Mouse (Mus musculus) heart, embryonic 10.5 days (tissue): ENCODE data around the gene Fam174a. TPM values are rescaled to one million over a fixed set of nuclear protein-coding genes. Genes with fewer than 3 reads are reported as not detected.

ENCODE experiments used
- DNase-seq: peaks from one replicate; pipeline ENCODE4 v3.0.0-alpha.2; 2017; ENCODE audit warnings: low spot score
- H3K27ac ChIP-seq: fragments of 300-500 bp; sonication (generic); 2 replicates; pipeline ENCODE4 v1.5.1; 2016; ENCODE audit warnings: mild to moderate bottlenecking
- H3K27me3 ChIP-seq: fragments of 300-500 bp; sonication (generic); 2 replicates; pipeline ENCODE4 v1.6.1; 2016; ENCODE audit warnings: mild to moderate bottlenecking; ENCODE audit not compliant: poor library complexity, insufficient read depth, severe bottlenecking
- H3K36me3 ChIP-seq: fragments of 300-500 bp; sonication (generic); 2 replicates; pipeline ENCODE4 v1.6.1; 2016; ENCODE audit warnings: mild to moderate bottlenecking, moderate library complexity
- H3K4me1 ChIP-seq: fragments of 300-500 bp; sonication (generic); 2 replicates; pipeline ENCODE4 v1.6.1; 2016; ENCODE audit warnings: mild to moderate bottlenecking
- H3K4me3 ChIP-seq: fragments of 300-500 bp; sonication (generic); 2 replicates; pipeline ENCODE4 v1.5.1; 2016; ENCODE audit warnings: mild to moderate bottlenecking, moderate library complexity
- H3K9me3 ChIP-seq: fragments of 300-500 bp; sonication (generic); 2 replicates; pipeline ENCODE4 v1.6.1; 2016; ENCODE audit warnings: mild to moderate bottlenecking, moderate library complexity
- WGBS: fragments of 180-500 bp; shearing (Covaris S2); methylation state at CpG from one replicate; pipeline ENCODE4 v1.1.7; 2016; 5-methylcytosine and 5-hydroxymethylcytosine counted together
- polyA plus RNA-seq: library from polyadenylated mRNA; unstranded; fragments of >200 nt; fragmentation: Nextera tagmentation; extraction: Ambion mirVana; gene quantifications from 2 replicates; pipeline ENCODE4 v1.2.1, GENCODE M21; 2016

The Fam174a gene
- polyA plus RNA-seq, 1 experiment from 2014 or later: 16.9 TPM

GRCm38 (mm10) chr1:95343585-95344485 is 30.4 kb downstream of the Fam174a start:
- Histone ChIP-seq H3K27me3 (no peaks in the 10 kb centered on the region), H3K4me1 (no peaks in the 10 kb centered on the region), H3K4me3 (no peak overlapping the region), H3K27ac (no peak overlapping the region), H3K9me3 (no peaks in the 10 kb centered on the region), H3K36me3 (no peaks in the 10 kb centered on the region)
- WGBS: 85% methylated on average over 5 of the region's 5 CpGs
- no peak for DNase-seq

GRCm38 (mm10) chr1:95354146-95354545 is 40.7 kb downstream of the Fam174a start:
- Histone ChIP-seq H3K27me3 (no peaks in the 10 kb centered on the region), H3K4me3 (no peak overlapping the region), H3K9me3 (no peaks in the 10 kb centered on the region), H3K27ac (no peak overlapping the region), H3K36me3 (no peaks in the 10 kb centered on the region), H3K4me1 (no peaks in the 10 kb centered on the region)
- no peak for DNase-seq
- whole genome bisulfite sequencing: 82% methylated on average over 1 of the region's 1 CpGs

- DNase-seq: no peak
- Histone ChIP-seq H3K36me3 (no peaks in the 10 kb centered on the region), H3K4me3 (no peak overlapping the region), H3K27me3 (no peaks in the 10 kb centered on the region), H3K9me3 (no peaks in the 10 kb centered on the region), H3K4me1 (no peaks in the 10 kb centered on the region), H3K27ac (no peak overlapping the region)
- WGBS: 74% methylated on average over 4 of the region's 4 CpGs
Observed at GRCm38 (mm10) chr1:95356904-95357303, 43.5 kb downstream of the Fam174a start.

- 89% methylated on average over 2 of the region's 2 CpGs for whole genome bisulfite sequencing
- no peak overlapping the region for H3K4me3 ChIP-seq
- H3K27me3 ChIP-seq: no peaks in the 10 kb centered on the region
- no peak overlapping the region for H3K27ac ChIP-seq
- no peaks in the 10 kb centered on the region for H3K9me3 ChIP-seq
- no peaks in the 10 kb centered on the region for H3K36me3 ChIP-seq
- DNase-seq: no peak
- H3K4me1 ChIP-seq: no peaks in the 10 kb centered on the region
Observed at GRCm38 (mm10) chr1:95363692-95364091, 50.3 kb downstream of the Fam174a start.

GRCm38 (mm10) chr1:95366616-95367373 is 53.4 kb downstream of the Fam174a start:
- DNase-seq: no peak
- Histone ChIP-seq H3K4me1 (no peaks in the 10 kb centered on the region), H3K9me3 (no peaks in the 10 kb centered on the region), H3K36me3 (no peaks in the 10 kb centered on the region), H3K27ac (no peak overlapping the region), H3K4me3 (no peak overlapping the region), H3K27me3 (no peaks in the 10 kb centered on the region)
- WGBS: 67% methylated on average over 4 of the region's 4 CpGs

GRCm38 (mm10) chr1:95367748-95368147 is 54.3 kb downstream of the Fam174a start:
- H3K4me1 ChIP-seq: no peaks in the 10 kb centered on the region
- 88% methylated on average over 4 of the region's 4 CpGs for WGBS
- H3K27ac ChIP-seq: no peak overlapping the region
- no peaks in the 10 kb centered on the region for H3K9me3 ChIP-seq
- DNase-seq: no peak
- H3K36me3 ChIP-seq: no peaks in the 10 kb centered on the region
- H3K27me3 ChIP-seq: no peaks in the 10 kb centered on the region
- H3K4me3 ChIP-seq: no peak overlapping the region

GRCm38 (mm10) chr1:95375443-95375842 is 62.0 kb downstream of the Fam174a start:
- H3K4me1 ChIP-seq: no peaks in the 10 kb centered on the region
- H3K4me3 ChIP-seq: no peak overlapping the region
- no peak overlapping the region for H3K27ac ChIP-seq
- WGBS: 78% methylated on average over 6 of the region's 6 CpGs
- no peaks in the 10 kb centered on the region for H3K27me3 ChIP-seq
- H3K36me3 ChIP-seq: no peaks in the 10 kb centered on the region
- DNase-seq: no peak
- no peaks in the 10 kb centered on the region for H3K9me3 ChIP-seq

GRCm38 (mm10) chr1:95381028-95381427 is 67.6 kb downstream of the Fam174a start:
- Histone ChIP-seq H3K27ac (no peak overlapping the region), H3K27me3 (no peaks in the 10 kb centered on the region), H3K4me3 (no peak overlapping the region), H3K36me3 (no peaks in the 10 kb centered on the region), H3K4me1 (no peaks in the 10 kb centered on the region), H3K9me3 (no peaks in the 10 kb centered on the region)
- WGBS: 69% methylated on average over 2 of the region's 2 CpGs
- DNase-seq: no peak
